Mouse (Mus musculus): ENCODE measurements around the gene Ermard. TPM values are rescaled to one million over a fixed set of nuclear protein-coding genes. Genes with fewer than 3 reads are reported as not detected.

Gene Ermard
- polyA plus RNA-seq, 1 experiment from 2014 or later: 57.3 TPM

- Histone ChIP-seq H3K36me3 (ENCODE audit: control insufficient read depth, insufficient read depth, low read length) (peaks cover 4% of the 10 kb centered on the region; the same call in 1 of the 2 replicates), H3K27ac (ENCODE audit: low read depth, low read length) (no peak overlapping the region), H3K4me2 (ENCODE audit: low read depth) (no peak overlapping the region), H3K9me3 (ENCODE audit: control insufficient read depth, low read length) (no peaks in the 10 kb centered on the region), H3K9ac (ENCODE audit: low read length) (no peak overlapping the region), H3K27me3 (ENCODE audit: control insufficient read depth, insufficient read depth, low read length) (no peaks in the 10 kb centered on the region), H3K4me1 (ENCODE audit: control insufficient read depth, insufficient read depth, low read length) (no peaks in the 10 kb centered on the region), H3K4me3 (ENCODE audit: low read depth, low read length) (no peak overlapping the region)
- WGBS: 94% methylated on average over 4 of the region's 4 CpGs
- DNase-seq (ENCODE audit: low spot score) (no peak), ATAC-seq (ENCODE audit: insufficient read depth, low FRiP score, low TSS enrichment) (no peak)
Measured at GRCm38 (mm10) chr17:15055925-15056324, 14.9 kb downstream of the Ermard start.

GRCm38 (mm10) chr17:15058161-15058591 lies 17.2 kb downstream of the Ermard start:
- Histone ChIP-seq H3K4me1 (ENCODE audit: control insufficient read depth, insufficient read depth, low read length) (no peaks in the 10 kb centered on the region), H3K9me3 (ENCODE audit: control insufficient read depth, low read length) (no peaks in the 10 kb centered on the region), H3K36me3 (ENCODE audit: control insufficient read depth, insufficient read depth, low read length) (peaks cover 4% of the 10 kb centered on the region; the same call in 1 of the 2 replicates), H3K9ac (ENCODE audit: low read length) (no peak overlapping the region), H3K4me3 (ENCODE audit: low read depth, low read length) (no peak overlapping the region), H3K4me2 (ENCODE audit: low read depth) (no peak overlapping the region), H3K27me3 (ENCODE audit: control insufficient read depth, insufficient read depth, low read length) (no peaks in the 10 kb centered on the region), H3K27ac (ENCODE audit: low read depth, low read length) (no peak overlapping the region)
- no peak for DNase-seq (ENCODE audit: low spot score)
- ATAC-seq (ENCODE audit: insufficient read depth, low FRiP score, low TSS enrichment): no peak
- 92% methylated on average over 5 of the region's 5 CpGs for WGBS

GRCm38 (mm10) chr17:15059646-15060045 lies 18.6 kb downstream of the Ermard start:
- H3K36me3 ChIP-seq (ENCODE audit: control insufficient read depth, insufficient read depth, low read length): peaks cover 4% of the 10 kb centered on the region; the same call in 1 of the 2 replicates

GRCm38 (mm10) chr17:15060356-15060755 lies 19.3 kb downstream of the Ermard start:
- no peaks in the 10 kb centered on the region for H3K27me3 ChIP-seq (ENCODE audit: control insufficient read depth, insufficient read depth, low read length)
- H3K9me3 ChIP-seq (ENCODE audit: control insufficient read depth, low read length): no peaks in the 10 kb centered on the region
- H3K4me3 ChIP-seq (ENCODE audit: low read depth, low read length): no peak overlapping the region
- WGBS: 84% methylated on average over 6 of the region's 6 CpGs
- no peak overlapping the region for H3K27ac ChIP-seq (ENCODE audit: low read depth, low read length)
- H3K9ac ChIP-seq (ENCODE audit: low read length): no peak overlapping the region
- no peaks in the 10 kb centered on the region for H3K4me1 ChIP-seq (ENCODE audit: control insufficient read depth, insufficient read depth, low read length)
- no peak overlapping the region for H3K4me2 ChIP-seq (ENCODE audit: low read depth)
- DNase-seq (ENCODE audit: low spot score): no peak
- peaks cover 4% of the 10 kb centered on the region; the same call in 1 of the 2 replicates for H3K36me3 ChIP-seq (ENCODE audit: control insufficient read depth, insufficient read depth, low read length)
- ATAC-seq (ENCODE audit: insufficient read depth, low FRiP score, low TSS enrichment): no peak

More at GRCm38 (mm10) chr17:15059646-15060045, 18.6 kb downstream of the Ermard start:
- H3K9me3 ChIP-seq (ENCODE audit: control insufficient read depth, low read length): no peaks in the 10 kb centered on the region
- H3K27me3 ChIP-seq (ENCODE audit: control insufficient read depth, insufficient read depth, low read length): no peaks in the 10 kb centered on the region
- H3K27ac ChIP-seq (ENCODE audit: low read depth, low read length): no peak overlapping the region
- WGBS: 92% methylated on average over 14 of the region's 14 CpGs
- H3K9ac ChIP-seq (ENCODE audit: low read length): no peak overlapping the region
- DNase-seq (ENCODE audit: low spot score): no peak
- H3K4me1 ChIP-seq (ENCODE audit: control insufficient read depth, insufficient read depth, low read length): no peaks in the 10 kb centered on the region
- ATAC-seq (ENCODE audit: insufficient read depth, low FRiP score, low TSS enrichment): no peak
- H3K4me2 ChIP-seq (ENCODE audit: low read depth): no peak overlapping the region
- no peak overlapping the region for H3K4me3 ChIP-seq (ENCODE audit: low read depth, low read length)

GRCm38 (mm10) chr17:15065391-15066024 lies 24.5 kb downstream of the Ermard start:
- no peak overlapping the region for H3K4me3 ChIP-seq (ENCODE audit: low read depth, low read length)
- 43% methylated on average over 13 of the region's 13 CpGs for WGBS
- no peak overlapping the region; the same call in 1 of the 2 replicates for H3K4me2 ChIP-seq (ENCODE audit: low read depth)
- DNase-seq (ENCODE audit: low spot score) (peak; percentile 77), ATAC-seq (ENCODE audit: insufficient read depth, low FRiP score, low TSS enrichment) (peak; percentile 73)
- H3K9me3 ChIP-seq (ENCODE audit: control insufficient read depth, low read length): no peaks in the 10 kb centered on the region
- no peak overlapping the region for H3K27ac ChIP-seq (ENCODE audit: low read depth, low read length)
- no peaks in the 10 kb centered on the region for H3K27me3 ChIP-seq (ENCODE audit: control insufficient read depth, insufficient read depth, low read length)
- no peaks in the 10 kb centered on the region for H3K36me3 ChIP-seq (ENCODE audit: control insufficient read depth, insufficient read depth, low read length)
- no peak overlapping the region for H3K9ac ChIP-seq (ENCODE audit: low read length)
- H3K4me1 ChIP-seq (ENCODE audit: control insufficient read depth, insufficient read depth, low read length): peaks cover 4% of the 10 kb centered on the region

GRCm38 (mm10) chr17:15066066-15066465 lies 25.1 kb downstream of the Ermard start:
- Histone ChIP-seq H3K9ac (ENCODE audit: low read length) (no peak overlapping the region; the same call in 1 of the 2 replicates), H3K4me3 (ENCODE audit: low read depth, low read length) (no peak overlapping the region), H3K27ac (ENCODE audit: low read depth, low read length) (0 out of 2 replicates have a peak overlapping the region, but pooled peaks have one; percentile 34), H3K36me3 (ENCODE audit: control insufficient read depth, insufficient read depth, low read length) (no peaks in the 10 kb centered on the region), H3K4me2 (ENCODE audit: low read depth) (no peak overlapping the region; the same call in 1 of the 2 replicates), H3K4me1 (ENCODE audit: control insufficient read depth, insufficient read depth, low read length) (peaks cover 4% of the 10 kb centered on the region), H3K27me3 (ENCODE audit: control insufficient read depth, insufficient read depth, low read length) (no peaks in the 10 kb centered on the region), H3K9me3 (ENCODE audit: control insufficient read depth, low read length) (no peaks in the 10 kb centered on the region)
- 27% methylated on average over 6 of the region's 6 CpGs for WGBS
- DNase-seq (ENCODE audit: low spot score) (peak; percentile 65), ATAC-seq (ENCODE audit: insufficient read depth, low FRiP score, low TSS enrichment) (peak; percentile 86)

- H3K27ac ChIP-seq (ENCODE audit: low read depth, low read length): no peak overlapping the region
- H3K9ac ChIP-seq (ENCODE audit: low read length): no peak overlapping the region
- no peaks in the 10 kb centered on the region for H3K36me3 ChIP-seq (ENCODE audit: control insufficient read depth, insufficient read depth, low read length)
- no peak overlapping the region for H3K4me2 ChIP-seq (ENCODE audit: low read depth)
- no peak for ATAC-seq (ENCODE audit: insufficient read depth, low FRiP score, low TSS enrichment)
- DNase-seq (ENCODE audit: low spot score): no peak
- no peak overlapping the region for H3K4me3 ChIP-seq (ENCODE audit: low read depth, low read length)
- WGBS: 57% methylated on average over 1 of the region's 1 CpGs
- no peaks in the 10 kb centered on the region for H3K27me3 ChIP-seq (ENCODE audit: control insufficient read depth, insufficient read depth, low read length)
- H3K9me3 ChIP-seq (ENCODE audit: control insufficient read depth, low read length): no peaks in the 10 kb centered on the region
- peaks cover 4% of the 10 kb centered on the region for H3K4me1 ChIP-seq (ENCODE audit: control insufficient read depth, insufficient read depth, low read length)
Measured at GRCm38 (mm10) chr17:15066911-15067310, 25.9 kb downstream of the Ermard start.

- Histone ChIP-seq H3K4me3 (ENCODE audit: low read depth, low read length) (no peak overlapping the region), H3K4me2 (ENCODE audit: low read depth) (no peak overlapping the region), H3K4me1 (ENCODE audit: control insufficient read depth, insufficient read depth, low read length) (peaks cover 4% of the 10 kb centered on the region), H3K9me3 (ENCODE audit: control insufficient read depth, low read length) (no peaks in the 10 kb centered on the region), H3K27ac (ENCODE audit: low read depth, low read length) (no peak overlapping the region), H3K36me3 (ENCODE audit: control insufficient read depth, insufficient read depth, low read length) (no peaks in the 10 kb centered on the region), H3K9ac (ENCODE audit: low read length) (no peak overlapping the region), H3K27me3 (ENCODE audit: control insufficient read depth, insufficient read depth, low read length) (no peaks in the 10 kb centered on the region)
- WGBS: 59% methylated on average over 8 of the region's 8 CpGs
- ATAC-seq (ENCODE audit: insufficient read depth, low FRiP score, low TSS enrichment) (no peak), DNase-seq (ENCODE audit: low spot score) (no peak)
Measured at GRCm38 (mm10) chr17:15068040-15068792, 27.2 kb downstream of the Ermard start.
